Mouse (Mus musculus): Measurements from ENCODE around the gene Ttc30a1.
A peak's percentile ranks its signal among the peaks of the same experiment; 100 is the strongest.
"Not testable (repeated sequence)": the region's sequence is repeated elsewhere in the genome, so short reads cannot be mapped to it uniquely, and the experiment has no call there.

Ttc30a1 gene

DNA sequence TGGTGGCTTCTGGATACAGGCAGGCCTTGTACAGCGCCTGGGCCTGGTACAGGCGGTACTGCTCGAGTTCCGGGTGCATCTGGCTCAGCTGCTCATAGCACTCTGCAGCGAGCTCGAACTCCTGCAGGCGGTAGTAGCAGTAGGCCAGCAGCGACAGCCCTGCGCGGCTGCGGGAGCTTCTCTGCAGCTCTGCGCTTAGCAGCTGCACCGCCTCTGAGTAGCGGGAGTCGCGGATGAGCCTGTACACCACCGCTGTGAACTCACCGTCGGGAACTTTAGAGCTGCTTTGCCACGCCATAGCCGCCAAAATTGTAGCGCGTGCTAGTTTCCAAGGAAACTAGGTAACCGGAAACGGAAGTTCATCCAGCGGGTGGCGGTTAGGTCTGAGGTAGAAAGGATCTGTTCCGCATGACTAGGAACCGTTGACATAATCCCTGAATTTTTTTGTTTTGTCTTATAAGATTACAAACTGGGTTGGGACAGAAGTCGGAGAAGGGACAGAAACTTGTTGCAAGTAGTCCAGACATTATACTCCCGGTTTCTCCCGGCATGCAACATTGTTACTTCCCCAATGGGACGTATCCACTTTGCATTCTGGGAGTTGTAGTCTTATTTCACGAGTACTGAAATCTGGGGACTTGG is at the start of gene Ttc30a1:
Ttc30a1 (minus strand) TSS at position 528 of the 642 bp plus-strand sequence.
- DNase-seq (ENCODE audit: low read depth, low spot score) = not testable (repeated sequence)

DNA sequence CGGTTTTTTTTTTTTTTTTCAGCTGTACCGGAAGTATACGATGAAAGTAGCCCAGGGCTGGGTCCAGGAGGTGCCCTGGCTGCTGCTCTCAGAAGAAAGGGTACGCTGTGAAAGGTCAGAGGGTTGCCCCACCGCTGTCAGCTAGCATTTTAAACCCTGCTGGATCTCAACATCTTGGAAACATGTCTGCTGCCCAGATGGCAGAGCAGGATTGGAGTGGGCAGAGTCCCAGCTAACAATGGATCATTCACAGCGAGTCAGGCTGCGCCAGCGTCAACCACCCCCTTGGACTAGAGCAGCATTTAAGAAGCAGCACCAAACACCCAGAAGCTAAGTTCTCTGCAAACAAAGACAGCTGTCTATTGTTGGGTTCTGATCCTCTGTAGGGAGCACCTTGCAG is 48.3 kb upstream of the Ttc30a1 start:
- peak; percentile 24 for DNase-seq (ENCODE audit: low read depth, low spot score)

DNA sequence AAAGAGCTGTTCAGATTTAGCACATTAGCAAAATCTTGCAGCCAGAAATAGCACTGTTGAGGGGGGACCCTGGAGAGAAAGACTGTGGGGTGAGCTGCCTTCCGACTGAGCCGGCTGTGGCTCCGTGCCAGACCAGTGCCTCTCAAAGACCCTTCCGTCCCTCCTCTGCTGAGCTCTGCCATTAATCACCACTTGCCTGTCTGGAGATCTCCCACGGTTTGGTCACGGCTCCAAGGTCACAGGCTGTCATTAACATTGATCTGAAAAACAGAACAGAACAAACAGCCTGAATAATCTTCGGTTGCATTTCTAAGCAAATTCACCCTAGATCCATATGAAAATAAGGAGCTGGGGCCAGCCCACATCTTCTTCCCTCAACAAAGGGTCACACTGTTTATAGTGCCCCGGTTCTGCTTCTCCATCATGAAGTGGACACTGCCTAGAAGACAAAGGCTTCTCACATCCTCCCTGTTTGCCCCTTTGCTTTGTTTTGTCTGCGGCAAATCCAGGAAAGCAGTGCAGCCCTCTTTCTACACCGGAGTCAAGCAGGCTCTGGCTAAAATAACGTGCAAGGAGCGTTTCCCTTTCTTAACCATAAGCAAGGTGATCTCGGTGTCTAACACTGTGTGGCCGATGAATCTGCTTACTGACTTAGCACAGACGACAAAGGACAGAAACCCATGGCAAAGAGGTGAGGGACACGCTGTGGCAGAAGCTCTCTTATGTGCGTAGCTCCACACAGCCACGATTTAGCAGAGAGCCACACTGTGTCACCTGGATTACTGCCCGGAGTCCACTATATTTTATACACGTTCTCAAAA is 47.5 kb upstream of the Ttc30a1 start:
- DNase-seq (ENCODE audit: low read depth, low spot score) = peak; percentile 69

DNA sequence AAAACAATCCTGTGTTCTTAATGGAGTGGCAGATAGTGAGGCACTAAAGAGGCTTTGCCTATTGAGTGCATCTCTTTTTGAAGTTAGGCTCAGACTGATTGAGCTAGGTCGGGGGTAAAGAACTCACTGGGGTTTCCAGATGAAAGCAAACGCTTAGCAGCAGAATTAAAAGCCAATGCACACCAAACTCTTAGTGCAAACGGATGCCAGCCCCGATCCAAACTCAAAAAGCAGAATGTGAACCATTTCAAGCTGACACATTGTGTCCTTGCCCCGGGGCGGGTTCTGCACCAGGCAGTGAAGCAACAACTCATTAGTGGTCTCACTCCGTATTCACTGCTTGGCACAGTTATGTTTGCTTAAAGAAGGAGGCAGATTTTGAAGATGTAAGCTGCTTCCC is 35.1 kb upstream of the Ttc30a1 start:
- no peak for DNase-seq (ENCODE audit: low read depth, low spot score)

DNA sequence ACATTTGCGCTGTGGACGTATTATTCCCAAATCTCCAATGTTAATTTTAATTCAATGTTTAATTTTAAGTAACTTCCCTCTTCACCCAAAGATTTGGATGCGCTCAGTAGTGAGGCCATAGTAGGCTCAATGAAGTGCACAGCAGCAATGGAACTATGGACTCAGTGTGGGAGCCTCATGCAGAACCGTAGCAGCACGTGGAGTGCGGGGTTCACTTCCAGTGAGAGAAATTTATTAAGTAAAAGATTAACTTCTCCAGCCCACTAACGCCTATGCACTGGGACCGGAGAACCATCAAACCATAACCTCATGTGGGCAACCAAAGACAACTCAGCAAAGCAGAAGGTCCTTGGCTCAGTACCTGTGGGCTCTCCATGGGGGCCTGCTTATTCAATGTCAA is 34.4 kb upstream of the Ttc30a1 start:
- DNase-seq (ENCODE audit: low read depth, low spot score) = no peak

DNA sequence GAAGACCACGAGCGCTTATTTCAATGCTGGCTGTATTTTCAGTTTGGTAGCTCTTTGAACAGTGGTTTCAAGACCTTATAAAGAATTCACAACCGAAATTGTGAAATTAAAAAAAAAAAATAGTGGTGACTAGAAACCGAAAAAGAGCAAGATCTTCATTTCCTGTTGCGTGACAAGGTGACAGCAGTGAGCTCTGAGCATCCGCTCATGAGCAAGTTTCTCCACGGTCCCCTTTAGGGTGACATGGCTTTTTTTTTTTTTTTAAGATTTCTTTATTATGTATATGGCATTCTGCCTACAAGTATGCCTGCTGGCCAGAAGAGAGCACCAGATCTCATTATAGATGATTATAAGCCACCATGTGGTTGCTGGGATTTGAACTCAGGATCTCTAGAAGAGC is 33.7 kb upstream of the Ttc30a1 start:
- no peak for DNase-seq (ENCODE audit: low read depth, low spot score)

DNA sequence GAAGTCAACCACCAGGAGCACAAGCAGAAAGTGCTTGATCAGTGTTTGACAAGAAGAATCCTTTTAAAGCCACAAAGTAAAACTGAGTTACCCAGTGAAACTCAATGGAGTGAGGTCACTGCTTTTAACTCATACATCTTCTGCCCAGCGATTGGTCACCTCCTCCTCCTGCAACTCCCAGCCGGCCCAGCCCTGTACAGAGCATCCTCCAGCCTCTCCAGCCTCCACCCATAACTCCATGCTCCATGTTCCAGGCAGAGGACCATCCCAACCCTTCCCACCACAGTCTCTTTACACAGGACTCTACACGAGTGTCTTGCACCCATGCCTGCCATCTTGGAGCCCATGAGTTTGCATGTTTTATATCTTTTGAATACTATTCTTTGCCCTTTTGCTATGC is 32.9 kb upstream of the Ttc30a1 start:
- no peak for DNase-seq (ENCODE audit: low read depth, low spot score)

DNA sequence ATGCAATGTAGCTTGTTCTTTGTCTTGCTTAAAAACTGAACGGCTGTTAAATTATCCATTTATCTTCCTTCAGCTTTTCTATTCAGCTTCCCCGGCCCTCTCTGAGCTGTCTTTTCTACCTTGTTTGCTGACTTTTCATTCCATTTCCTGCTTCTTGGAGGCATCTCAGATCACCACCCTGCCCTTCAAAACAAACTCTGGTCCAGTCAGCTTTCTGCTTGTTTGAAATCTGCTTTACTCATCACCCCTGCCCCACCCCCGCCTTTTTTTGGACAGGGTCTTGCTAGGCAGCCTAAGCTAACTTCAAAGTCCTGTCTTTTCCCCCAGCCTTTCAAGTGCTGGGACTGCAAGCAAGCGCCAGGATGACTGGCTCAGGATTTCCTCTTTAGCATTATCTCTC is 24.4 kb upstream of the Ttc30a1 start:
- no peak for DNase-seq (ENCODE audit: low read depth, low spot score)

DNA sequence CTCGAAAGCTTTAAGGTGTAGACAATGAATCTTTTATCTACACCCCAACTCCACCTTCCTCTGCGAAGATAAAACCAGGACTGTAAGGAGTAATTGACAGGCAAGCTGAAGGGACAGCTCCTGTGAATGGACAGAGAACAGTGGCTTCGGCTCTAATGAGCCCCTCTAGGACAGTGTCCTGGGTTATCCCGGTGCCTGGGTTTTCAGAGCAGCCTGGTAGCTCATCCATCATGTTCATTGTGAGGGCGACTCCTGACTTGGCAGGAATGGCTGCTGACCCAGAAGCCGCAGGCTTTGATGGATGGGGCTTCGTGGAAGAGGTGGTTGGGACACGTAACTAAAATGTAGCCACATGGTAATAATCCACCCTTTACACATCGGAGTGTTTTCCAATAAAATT is 21.1 kb upstream of the Ttc30a1 start:
- no peak for DNase-seq (ENCODE audit: low read depth, low spot score)

DNA sequence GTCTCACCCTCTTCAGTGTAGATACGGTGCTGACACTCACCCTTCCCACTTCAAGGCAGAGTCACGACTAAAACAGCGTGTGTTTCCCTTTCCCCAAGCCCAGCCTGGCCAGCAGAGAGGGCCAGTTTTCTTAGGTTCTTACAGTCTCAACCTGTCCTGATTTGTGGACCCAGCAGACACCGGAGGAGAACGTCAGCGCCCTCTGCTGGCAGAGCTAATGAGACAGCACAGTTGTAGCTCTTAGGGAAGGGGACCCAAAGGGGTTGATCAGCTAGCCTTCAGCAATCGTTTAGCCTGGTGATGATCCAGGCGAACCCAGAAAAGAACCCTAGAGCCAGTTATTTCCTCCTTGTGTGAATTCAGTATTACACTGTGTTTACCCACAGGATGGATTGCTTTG is 19.6 kb upstream of the Ttc30a1 start:
- DNase-seq (ENCODE audit: low read depth, low spot score) = no peak

DNA sequence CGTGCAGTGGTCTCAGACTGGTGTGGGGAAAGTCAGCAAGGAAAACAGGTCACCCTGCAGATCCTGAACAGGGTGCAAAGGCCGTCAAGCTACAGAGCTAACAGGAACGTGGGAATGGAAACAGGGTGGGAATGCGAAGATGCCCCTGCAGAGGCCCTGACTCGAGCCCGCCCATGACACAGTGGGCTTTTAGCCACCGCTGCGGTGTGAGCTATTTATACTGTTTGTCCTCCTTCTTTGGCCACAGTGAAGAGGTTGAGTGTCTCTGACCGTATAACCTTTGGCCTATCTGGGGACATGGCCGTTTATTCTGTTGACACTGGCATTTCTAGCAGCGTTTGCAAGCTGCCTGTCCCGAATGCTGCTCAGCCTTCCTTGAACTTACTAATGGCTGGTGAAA is 17.9 kb upstream of the Ttc30a1 start:
- no peak for DNase-seq (ENCODE audit: low read depth, low spot score)

DNA sequence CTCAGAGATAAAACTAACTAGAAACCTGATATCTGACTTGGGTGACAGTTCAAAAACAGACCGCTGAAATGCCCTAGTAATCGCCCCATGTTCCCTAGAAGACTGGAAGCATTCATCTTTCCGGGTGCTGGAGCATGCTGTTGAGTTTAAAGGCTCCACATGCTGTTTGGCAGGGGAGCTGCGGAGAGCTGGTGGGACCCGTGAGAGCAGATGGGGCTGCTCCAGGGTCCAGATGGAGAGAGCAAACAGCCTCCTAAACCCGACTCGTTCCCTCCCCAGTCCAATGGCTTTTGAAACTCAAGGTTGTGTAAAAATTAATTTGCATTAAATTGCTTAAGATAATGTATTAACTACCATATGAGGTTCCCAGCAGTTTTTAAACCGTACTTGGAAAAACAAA is 16.9 kb upstream of the Ttc30a1 start:
- DNase-seq (ENCODE audit: low read depth, low spot score) = no peak

DNA sequence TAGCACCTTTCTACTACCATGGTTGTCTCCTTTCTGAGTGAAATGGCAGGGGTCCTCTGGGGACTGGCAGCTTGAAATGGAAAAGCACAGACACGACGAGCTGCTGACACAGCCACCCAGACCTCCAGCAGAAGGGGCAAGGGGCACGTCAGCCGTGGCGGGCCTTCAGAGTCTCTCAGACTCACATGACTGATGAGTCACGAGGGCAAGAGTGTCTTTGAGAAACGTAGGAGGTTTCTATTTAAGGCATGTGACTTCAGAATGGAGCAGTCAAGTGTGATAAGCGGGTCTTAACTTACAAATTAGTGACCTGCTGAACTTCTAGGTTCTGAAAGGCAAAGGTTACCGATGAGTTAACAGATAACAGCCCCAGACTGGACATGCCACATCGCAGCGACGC is 16.0 kb upstream of the Ttc30a1 start:
- no peak for DNase-seq (ENCODE audit: low read depth, low spot score)

DNA sequence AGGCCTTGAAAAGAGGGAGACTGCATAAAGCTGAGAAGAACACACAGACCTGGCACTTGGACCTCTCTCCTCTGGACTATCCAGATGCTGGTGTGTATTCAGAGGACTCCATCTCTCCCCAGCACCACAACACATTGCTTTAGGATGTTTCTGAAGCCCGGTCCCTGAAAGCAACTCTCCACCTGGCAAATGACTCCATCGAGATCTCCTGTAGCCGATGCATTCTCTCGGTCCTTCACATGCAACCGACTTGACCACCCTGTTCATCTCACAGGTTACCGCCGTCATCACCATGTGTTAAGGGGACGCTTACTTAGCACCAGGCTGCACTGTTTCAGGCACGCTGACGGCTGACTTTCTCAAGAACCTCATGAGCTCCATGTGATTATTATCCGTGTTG is 13.1 kb upstream of the Ttc30a1 start:
- no peak for DNase-seq (ENCODE audit: low read depth, low spot score)

DNA sequence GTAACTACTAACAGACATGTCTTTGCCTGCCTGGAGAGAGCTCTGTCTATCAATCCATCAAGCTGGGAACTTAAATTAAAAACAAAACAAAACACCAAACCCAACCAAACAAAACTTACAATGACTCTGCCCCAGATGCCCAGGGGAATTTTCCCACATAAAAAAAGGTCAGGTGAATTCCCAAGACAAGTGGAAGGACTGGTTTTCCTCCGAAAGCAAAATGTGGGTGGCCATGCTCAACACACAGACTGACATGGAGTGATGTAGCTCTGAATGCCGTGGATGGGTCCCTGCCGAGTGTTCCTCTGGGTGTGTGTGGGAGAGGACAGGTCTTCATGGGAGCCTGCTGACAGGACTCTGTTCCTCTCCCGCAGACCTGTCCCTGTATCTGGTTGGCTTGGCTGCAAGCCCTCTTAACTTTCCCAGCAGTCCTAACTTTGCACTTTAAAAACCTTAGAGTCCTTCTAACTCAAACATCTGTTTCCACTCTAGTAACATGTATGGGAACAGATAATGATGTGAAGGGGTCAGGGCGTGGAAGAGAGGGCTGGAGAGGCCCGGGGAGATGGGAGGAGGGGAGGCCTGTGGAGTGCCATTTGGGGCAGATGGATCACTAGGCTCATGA is 9.9 kb upstream of the Ttc30a1 start:
- DNase-seq (ENCODE audit: low read depth, low spot score) = no peak

DNA sequence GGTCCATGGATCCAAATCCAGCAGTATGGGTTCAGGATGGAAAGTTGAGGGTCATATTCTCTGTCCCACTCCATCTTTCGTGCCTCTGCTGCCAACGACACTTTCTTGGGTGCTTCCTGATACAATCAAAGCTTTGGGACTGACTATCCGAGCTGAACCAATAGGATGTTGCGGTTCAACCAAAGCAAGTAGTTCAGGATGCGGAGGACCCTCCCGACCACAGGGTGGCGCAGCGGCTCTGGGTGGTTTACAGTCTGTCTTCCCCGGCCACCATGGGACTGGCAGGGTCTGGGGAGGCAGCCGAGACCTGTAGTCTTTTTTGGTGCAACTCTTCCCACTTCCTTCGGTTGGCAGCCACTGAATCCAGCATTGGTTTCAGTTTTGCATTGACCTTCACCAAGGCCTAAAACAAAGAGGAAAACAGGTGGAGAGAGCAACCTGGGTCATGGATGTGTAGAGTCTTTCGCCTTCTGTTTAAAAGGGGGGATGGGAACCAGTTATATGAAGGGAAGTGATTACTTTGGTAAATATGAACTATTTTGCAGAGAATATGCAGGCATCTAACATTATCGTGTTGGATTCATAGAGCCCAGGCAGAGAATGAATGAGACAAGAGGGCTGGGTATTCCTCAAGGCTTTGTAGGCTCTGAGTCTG is 9.2 kb upstream of the Ttc30a1 start:
- DNase-seq (ENCODE audit: low read depth, low spot score) = no peak

DNA sequence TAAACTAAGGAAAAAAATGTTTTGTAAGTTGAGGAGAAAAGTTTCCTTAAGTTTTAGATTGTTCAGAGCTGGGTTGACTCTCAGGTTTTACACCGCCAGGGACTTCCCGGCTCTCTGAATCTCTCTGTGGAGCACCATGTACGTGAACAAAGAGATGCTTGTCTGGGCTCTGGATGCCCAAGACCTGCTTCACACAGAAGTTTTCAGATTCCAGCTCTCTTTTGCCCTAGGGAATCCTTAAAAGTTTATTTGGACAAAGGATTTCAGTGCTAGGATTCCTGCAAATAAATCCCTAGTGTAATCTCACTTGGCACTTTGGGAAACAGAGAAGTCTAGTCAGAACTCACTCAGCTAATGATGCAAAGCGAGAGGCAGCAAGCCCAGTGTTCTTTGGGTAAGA is 7.9 kb upstream of the Ttc30a1 start:
- DNase-seq (ENCODE audit: low read depth, low spot score) = no peak

DNA sequence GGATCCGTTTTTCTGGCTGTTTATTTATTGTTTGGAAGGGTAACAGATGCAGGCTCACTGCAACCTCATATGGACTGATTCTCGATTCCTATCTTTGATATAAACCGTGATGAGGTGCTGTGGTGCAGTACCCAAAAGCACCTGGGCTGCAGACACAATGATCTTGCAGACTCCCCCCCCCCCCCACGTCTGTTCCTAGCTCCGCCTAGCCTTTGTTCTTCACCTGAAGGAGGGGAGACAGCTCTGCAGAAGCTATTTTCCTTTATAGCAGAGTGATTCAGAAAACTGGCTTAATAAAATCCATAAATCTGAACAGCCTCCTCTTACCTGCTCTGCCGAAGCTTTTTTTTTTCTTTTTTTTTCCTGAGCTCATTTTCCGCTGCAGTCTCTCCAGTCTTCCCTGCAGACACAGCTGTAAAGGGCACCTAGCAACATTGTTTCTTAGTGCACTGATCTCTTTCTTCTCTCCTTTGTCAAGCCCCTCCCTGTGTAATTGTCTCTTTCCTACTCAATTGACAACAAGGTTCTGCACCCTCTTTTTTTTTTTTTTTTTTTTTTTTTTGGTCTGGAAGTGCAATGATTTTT is 7.1 kb upstream of the Ttc30a1 start:
- DNase-seq (ENCODE audit: low read depth, low spot score) = no peak

DNA sequence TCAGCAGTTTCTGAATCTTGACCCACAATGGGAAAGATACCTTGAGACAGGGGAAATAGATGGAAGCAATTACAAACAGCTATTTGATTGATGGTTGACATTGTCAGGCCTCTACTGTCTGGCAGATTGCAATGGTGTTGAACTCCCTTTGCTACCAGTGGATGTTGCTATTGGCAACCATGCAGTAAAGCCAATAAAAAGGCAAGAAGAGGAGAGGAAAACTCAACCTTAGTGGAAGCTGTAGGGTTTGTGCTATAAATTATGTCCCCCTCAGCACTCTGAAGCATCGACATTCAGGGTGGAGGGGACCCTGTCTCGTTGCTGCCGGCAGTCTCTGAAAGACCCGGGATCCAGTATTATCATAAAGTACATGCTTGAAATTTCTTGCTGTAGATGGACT is 6.6 kb upstream of the Ttc30a1 start:
- no peak for DNase-seq (ENCODE audit: low read depth, low spot score)

DNA sequence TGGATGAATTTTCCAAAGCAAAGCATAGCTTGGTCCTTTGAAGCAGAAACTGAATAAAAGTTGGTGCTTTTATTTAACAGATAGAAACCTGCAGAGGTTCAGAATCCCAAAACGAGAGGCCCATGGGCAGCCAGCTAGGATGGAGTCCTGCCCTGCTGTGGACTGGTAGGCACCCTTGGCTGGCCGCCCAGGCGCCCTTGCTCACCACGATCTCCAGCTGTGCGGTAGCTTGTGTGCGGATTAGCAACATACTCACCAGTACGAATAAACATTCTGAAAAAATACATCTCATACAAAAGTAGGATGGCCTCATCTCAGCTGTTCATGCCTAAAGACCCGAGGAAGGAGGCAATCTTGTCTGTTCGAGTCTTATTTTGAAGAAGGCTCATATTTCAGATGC is 6.0 kb upstream of the Ttc30a1 start:
- no peak for DNase-seq (ENCODE audit: low read depth, low spot score)

DNA sequence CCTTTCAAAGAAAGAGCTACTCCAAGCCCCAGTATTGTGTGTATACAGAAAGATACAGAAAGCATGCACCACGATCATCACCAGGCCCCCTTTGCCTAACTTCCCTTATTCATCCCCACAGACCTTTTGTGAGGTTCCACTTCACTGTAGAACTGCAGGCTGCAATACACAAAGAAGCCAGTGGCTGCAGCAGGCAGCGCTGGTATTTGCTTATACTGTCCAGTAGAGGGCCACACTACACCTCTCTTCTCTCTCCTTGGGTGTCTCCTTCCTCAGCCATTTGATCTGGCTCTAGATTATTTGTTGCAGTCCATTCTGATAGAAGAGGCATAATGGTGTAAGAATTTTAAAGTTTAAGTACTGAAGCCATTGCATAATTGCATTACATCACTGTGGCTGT is 3.4 kb upstream of the Ttc30a1 start:
- DNase-seq (ENCODE audit: low read depth, low spot score) = no peak

DNA sequence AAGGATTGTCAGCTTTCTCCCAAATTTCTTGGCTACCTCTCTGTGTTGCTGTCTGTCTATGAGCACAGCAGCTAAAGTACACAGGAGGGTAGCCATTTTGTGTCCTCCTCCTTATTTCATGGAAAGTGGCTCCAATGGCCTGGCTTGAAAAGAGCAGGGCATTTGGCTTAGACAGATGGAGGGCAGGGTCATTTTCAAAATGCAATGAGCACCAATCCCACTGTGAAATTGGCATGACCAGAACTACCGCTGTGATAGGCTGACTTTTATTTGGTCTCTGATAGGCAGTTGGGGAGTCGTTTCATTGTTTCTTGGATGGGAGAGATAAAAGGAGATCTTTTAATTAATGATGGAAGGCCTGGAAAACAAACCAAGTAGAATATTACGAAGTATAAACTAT is 2.1 kb upstream of the Ttc30a1 start:
- DNase-seq (ENCODE audit: low read depth, low spot score) = no peak

Measured in embryo, embryonic 11.5 days (tissue).